Mouse (Mus musculus): ENCODE results near the gene Cpeb4. TPM values are rescaled to one million over a fixed set of nuclear protein-coding genes. Genes with fewer than 3 reads are reported as not detected.

Cpeb4 gene
- polyA plus RNA-seq, 1 experiment from 2014 or later, result 20.1 TPM

DNA sequence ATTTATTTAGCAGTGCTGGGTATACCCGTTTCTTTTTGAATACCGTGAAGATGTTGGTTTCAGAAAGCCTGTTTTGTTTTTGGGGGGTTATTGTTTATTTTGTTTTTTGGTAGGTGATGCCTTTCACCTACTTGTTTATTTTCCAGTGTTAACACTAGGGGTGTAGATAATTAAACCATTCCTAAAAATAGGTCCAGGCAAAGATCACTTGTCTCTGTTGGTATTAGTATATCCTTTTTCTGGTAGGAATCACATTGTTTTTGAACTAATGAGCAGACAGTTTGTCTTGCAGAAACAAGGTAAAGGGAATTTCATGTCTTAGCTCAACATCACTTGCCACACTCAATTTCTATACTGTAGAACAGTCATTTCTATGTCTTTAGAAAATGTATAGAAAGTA is 2.1 kb downstream of the Cpeb4 start:
- 69% methylated on average over 2 of the region's 2 CpGs for WGBS
- peaks cover 29% of the 10 kb centered on the region for H3K4me1 ChIP-seq (ENCODE audit: control insufficient read depth, insufficient read depth, low read length)

DNA sequence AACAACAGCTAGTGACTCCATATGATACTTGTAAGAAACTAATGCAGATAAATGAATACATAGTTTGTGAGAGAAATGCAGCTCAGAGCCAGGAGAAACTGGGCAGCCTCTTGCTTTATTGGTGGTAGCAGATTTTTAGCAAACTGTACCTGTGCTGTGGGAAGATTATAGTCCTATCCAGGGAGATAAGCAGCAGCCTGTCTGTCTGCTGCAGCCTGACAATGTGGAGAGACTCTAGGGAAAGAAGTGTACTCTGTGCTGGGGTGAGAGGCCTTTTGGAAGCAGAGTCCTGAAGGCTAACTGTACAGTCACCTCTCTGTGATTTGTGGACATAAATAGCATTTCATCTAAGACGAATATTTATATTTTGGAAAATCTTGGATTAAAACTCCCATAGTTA is 11.7 kb downstream of the Cpeb4 start:
- peaks cover 27% of the 10 kb centered on the region for H3K4me1 ChIP-seq (ENCODE audit: control insufficient read depth, insufficient read depth, low read length)

More for the DNA sequence above, 2.1 kb downstream of the Cpeb4 start:
- Histone ChIP-seq H3K4me3 (ENCODE audit: low read depth, low read length) (peak overlapping the region; percentile 65), H3K4me2 (ENCODE audit: low read length) (peak overlapping the region; percentile 95), H3K27me3 (ENCODE audit: control insufficient read depth, insufficient read depth, low read depth, low read length) (no peaks in the 10 kb centered on the region), H3K27ac (ENCODE audit: low read length) (no peak overlapping the region), H3K36me3 (ENCODE audit: control insufficient read depth, insufficient read depth, low read length) (no peaks in the 10 kb centered on the region), H3K9ac (ENCODE audit: low read depth, low read length) (peak overlapping the region; percentile 52; the same call in 1 of the 2 replicates), H3K9me3 (replicated peaks; ENCODE audit: control insufficient read depth, low read length, poor library complexity, severe bottlenecking) (no peaks in the 10 kb centered on the region)
- no peak for ATAC-seq

DNA sequence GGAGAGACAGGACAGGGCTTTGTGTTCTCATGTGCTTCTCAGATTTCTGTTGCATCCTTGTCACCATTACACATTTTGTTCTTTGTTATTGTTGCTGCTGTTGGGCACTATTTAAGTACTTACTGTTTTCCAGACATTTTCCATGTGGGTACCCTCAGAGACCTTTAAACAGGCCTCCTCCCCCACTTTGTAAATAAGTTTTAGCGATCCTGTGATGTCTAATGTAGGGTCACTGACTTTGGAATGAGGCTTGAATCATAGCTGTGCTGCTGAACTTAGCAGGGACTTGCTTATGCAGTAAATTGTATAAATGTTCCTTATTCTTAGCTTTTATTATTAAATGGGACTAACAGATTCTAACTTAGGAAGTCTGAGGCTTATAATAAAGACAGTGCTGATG is 13.8 kb downstream of the Cpeb4 start:
- WGBS, result 77% methylated on average over 1 of the region's 1 CpGs

More for the DNA sequence above, 11.7 kb downstream of the Cpeb4 start:
- no peaks in the 10 kb centered on the region for H3K36me3 ChIP-seq (ENCODE audit: control insufficient read depth, insufficient read depth, low read length)
- H3K27ac ChIP-seq (ENCODE audit: low read length), result no peak overlapping the region
- no peak overlapping the region for H3K4me3 ChIP-seq (ENCODE audit: low read depth, low read length)
- H3K9ac ChIP-seq (ENCODE audit: low read depth, low read length), result no peak overlapping the region
- no peaks in the 10 kb centered on the region for H3K27me3 ChIP-seq (ENCODE audit: control insufficient read depth, insufficient read depth, low read depth, low read length)
- 88% methylated on average over 1 of the region's 1 CpGs for WGBS
- no peak for ATAC-seq
- no peak overlapping the region for H3K4me2 ChIP-seq (ENCODE audit: low read length)
- no peaks in the 10 kb centered on the region for H3K9me3 ChIP-seq (replicated peaks; ENCODE audit: control insufficient read depth, low read length, poor library complexity, severe bottlenecking)

DNA sequence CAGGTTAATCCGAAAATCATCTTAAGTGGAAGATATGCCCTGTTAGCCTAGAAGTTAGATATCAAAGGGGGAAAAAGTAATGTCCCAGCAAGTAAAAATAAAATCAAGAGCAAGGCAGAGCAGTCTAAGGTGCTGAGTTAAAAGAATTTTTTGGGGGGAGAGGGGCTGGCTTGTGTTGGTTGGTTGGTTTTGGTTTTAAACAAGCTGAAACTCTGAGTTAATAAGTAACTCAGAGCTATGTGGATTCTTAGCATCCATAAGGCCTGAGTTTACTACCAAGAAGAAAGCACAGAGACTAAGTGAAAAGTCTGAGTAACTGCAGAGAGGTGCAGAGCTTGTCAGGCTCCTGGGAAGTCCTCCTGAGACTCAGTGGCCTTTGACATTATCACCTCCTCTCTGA is 16.2 kb downstream of the Cpeb4 start:
- no peak overlapping the region for H3K4me3 ChIP-seq (ENCODE audit: low read depth, low read length)
- H3K36me3 ChIP-seq (ENCODE audit: control insufficient read depth, insufficient read depth, low read length), result no peaks in the 10 kb centered on the region
- no peaks in the 10 kb centered on the region for H3K9me3 ChIP-seq (replicated peaks; ENCODE audit: control insufficient read depth, low read length, poor library complexity, severe bottlenecking)
- H3K27ac ChIP-seq (ENCODE audit: low read length), result no peak overlapping the region
- H3K27me3 ChIP-seq (ENCODE audit: control insufficient read depth, insufficient read depth, low read depth, low read length), result no peaks in the 10 kb centered on the region
- H3K4me1 ChIP-seq (ENCODE audit: control insufficient read depth, insufficient read depth, low read length), result peaks cover 20% of the 10 kb centered on the region
- H3K4me2 ChIP-seq (ENCODE audit: low read length), result no peak overlapping the region
- 97% methylated on average over 1 of the region's 1 CpGs for WGBS
- ATAC-seq, result no peak
- no peak overlapping the region for H3K9ac ChIP-seq (ENCODE audit: low read depth, low read length)

More for the DNA sequence above, 13.8 kb downstream of the Cpeb4 start:
- Histone ChIP-seq H3K4me1 (ENCODE audit: control insufficient read depth, insufficient read depth, low read length) (peaks cover 25% of the 10 kb centered on the region), H3K4me3 (ENCODE audit: low read depth, low read length) (no peak overlapping the region), H3K27me3 (ENCODE audit: control insufficient read depth, insufficient read depth, low read depth, low read length) (no peaks in the 10 kb centered on the region), H3K4me2 (ENCODE audit: low read length) (no peak overlapping the region), H3K9ac (ENCODE audit: low read depth, low read length) (no peak overlapping the region), H3K9me3 (replicated peaks; ENCODE audit: control insufficient read depth, low read length, poor library complexity, severe bottlenecking) (no peaks in the 10 kb centered on the region), H3K27ac (ENCODE audit: low read length) (no peak overlapping the region), H3K36me3 (ENCODE audit: control insufficient read depth, insufficient read depth, low read length) (no peaks in the 10 kb centered on the region)
- no peak for ATAC-seq

- H3K27me3 ChIP-seq (ENCODE audit: control insufficient read depth, insufficient read depth, low read depth, low read length), result no peaks in the 10 kb centered on the region
- H3K4me3 ChIP-seq (ENCODE audit: low read depth, low read length), result no peak overlapping the region
- H3K4me2 ChIP-seq (ENCODE audit: low read length), result no peak overlapping the region
- H3K27ac ChIP-seq (ENCODE audit: low read length), result no peak overlapping the region
- no peak overlapping the region for H3K9ac ChIP-seq (ENCODE audit: low read depth, low read length)
- H3K9me3 ChIP-seq (replicated peaks; ENCODE audit: control insufficient read depth, low read length, poor library complexity, severe bottlenecking), result no peaks in the 10 kb centered on the region
- no peak for ATAC-seq
- no peaks in the 10 kb centered on the region for H3K36me3 ChIP-seq (ENCODE audit: control insufficient read depth, insufficient read depth, low read length)
- no peaks in the 10 kb centered on the region for H3K4me1 ChIP-seq (ENCODE audit: control insufficient read depth, insufficient read depth, low read length)
- whole genome bisulfite sequencing, result 75% methylated on average over 3 of the region's 3 CpGs
Measured at GRCm38 (mm10) chr11:31892152-31892551, 20.1 kb downstream of the Cpeb4 start.

GRCm38 (mm10) chr11:31893639-31894038 is 21.6 kb downstream of the Cpeb4 start:
- H3K4me3 ChIP-seq (ENCODE audit: low read depth, low read length), result no peak overlapping the region
- 45% methylated on average over 2 of the region's 2 CpGs for WGBS
- no peak overlapping the region for H3K9ac ChIP-seq (ENCODE audit: low read depth, low read length)
- no peaks in the 10 kb centered on the region for H3K36me3 ChIP-seq (ENCODE audit: control insufficient read depth, insufficient read depth, low read length)
- H3K9me3 ChIP-seq (replicated peaks; ENCODE audit: control insufficient read depth, low read length, poor library complexity, severe bottlenecking), result no peaks in the 10 kb centered on the region
- H3K4me1 ChIP-seq (ENCODE audit: control insufficient read depth, insufficient read depth, low read length), result no peaks in the 10 kb centered on the region
- H3K27me3 ChIP-seq (ENCODE audit: control insufficient read depth, insufficient read depth, low read depth, low read length), result no peaks in the 10 kb centered on the region
- H3K4me2 ChIP-seq (ENCODE audit: low read length), result no peak overlapping the region
- H3K27ac ChIP-seq (ENCODE audit: low read length), result no peak overlapping the region
- no peak for ATAC-seq

- no peaks in the 10 kb centered on the region for H3K9me3 ChIP-seq (replicated peaks; ENCODE audit: control insufficient read depth, low read length, poor library complexity, severe bottlenecking)
- H3K4me1 ChIP-seq (ENCODE audit: control insufficient read depth, insufficient read depth, low read length), result peaks cover 5% of the 10 kb centered on the region; the same call in 1 of the 2 replicates
- H3K27ac ChIP-seq (ENCODE audit: low read length), result no peak overlapping the region
- H3K4me3 ChIP-seq (ENCODE audit: low read depth, low read length), result no peak overlapping the region
- ATAC-seq, result no peak
- H3K4me2 ChIP-seq (ENCODE audit: low read length), result no peak overlapping the region
- WGBS, result 86% methylated on average over 4 of the region's 4 CpGs
- H3K9ac ChIP-seq (ENCODE audit: low read depth, low read length), result no peak overlapping the region
- H3K27me3 ChIP-seq (ENCODE audit: control insufficient read depth, insufficient read depth, low read depth, low read length), result no peaks in the 10 kb centered on the region
- H3K36me3 ChIP-seq (ENCODE audit: control insufficient read depth, insufficient read depth, low read length), result no peaks in the 10 kb centered on the region
Measured at GRCm38 (mm10) chr11:31896065-31896792, 24.2 kb downstream of the Cpeb4 start.

DNA sequence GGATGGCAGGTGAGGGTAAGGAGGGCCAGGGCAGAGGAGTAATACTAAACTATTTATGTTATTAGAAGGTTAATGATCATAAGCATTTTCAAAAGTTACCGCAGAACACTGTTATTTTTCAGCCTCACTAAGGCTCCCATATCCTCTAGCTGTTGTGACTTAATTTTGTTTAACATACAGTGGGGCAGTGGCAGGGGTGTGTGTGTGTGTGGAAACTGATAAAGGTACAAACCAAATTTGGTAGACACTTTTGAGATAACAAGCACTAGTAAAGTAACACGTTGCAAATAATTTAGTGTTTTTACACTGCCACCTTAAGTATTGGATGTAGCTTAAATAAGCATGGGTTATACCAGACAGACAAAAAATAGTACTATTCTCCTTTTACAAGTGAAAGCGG is 24.9 kb downstream of the Cpeb4 start:
- no peak for ATAC-seq
- Histone ChIP-seq H3K4me1 (ENCODE audit: control insufficient read depth, insufficient read depth, low read length) (peaks cover 5% of the 10 kb centered on the region; the same call in 1 of the 2 replicates), H3K27me3 (ENCODE audit: control insufficient read depth, insufficient read depth, low read depth, low read length) (no peaks in the 10 kb centered on the region), H3K4me3 (ENCODE audit: low read depth, low read length) (no peak overlapping the region), H3K9me3 (replicated peaks; ENCODE audit: control insufficient read depth, low read length, poor library complexity, severe bottlenecking) (no peaks in the 10 kb centered on the region), H3K4me2 (ENCODE audit: low read length) (no peak overlapping the region), H3K27ac (ENCODE audit: low read length) (no peak overlapping the region), H3K36me3 (ENCODE audit: control insufficient read depth, insufficient read depth, low read length) (no peaks in the 10 kb centered on the region), H3K9ac (ENCODE audit: low read depth, low read length) (no peak overlapping the region)
- WGBS, result 94% methylated on average over 3 of the region's 3 CpGs

DNA sequence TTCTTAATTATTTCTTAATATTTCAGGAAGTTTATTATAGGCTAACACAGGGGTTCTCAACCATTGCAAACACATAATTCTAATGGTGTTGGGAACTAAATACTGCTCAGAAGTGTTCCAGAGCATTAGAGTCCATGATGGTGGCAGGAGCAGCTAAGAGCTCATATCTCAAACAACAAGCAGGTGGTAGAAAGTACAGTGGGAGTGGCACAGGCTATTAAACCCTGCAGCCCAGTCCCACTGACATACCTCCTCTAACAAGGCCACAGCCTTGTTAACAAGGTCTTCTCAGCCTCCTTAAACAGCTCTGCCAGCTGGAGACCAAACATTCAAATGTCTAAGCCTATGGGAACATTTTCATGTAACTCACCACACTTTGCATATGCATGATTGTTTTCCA is 27.2 kb downstream of the Cpeb4 start:
- Histone ChIP-seq H3K27me3 (ENCODE audit: control insufficient read depth, insufficient read depth, low read depth, low read length) (no peaks in the 10 kb centered on the region), H3K9me3 (replicated peaks; ENCODE audit: control insufficient read depth, low read length, poor library complexity, severe bottlenecking) (no peaks in the 10 kb centered on the region), H3K4me3 (ENCODE audit: low read depth, low read length) (no peak overlapping the region), H3K9ac (ENCODE audit: low read depth, low read length) (no peak overlapping the region), H3K4me2 (ENCODE audit: low read length) (no peak overlapping the region), H3K36me3 (ENCODE audit: control insufficient read depth, insufficient read depth, low read length) (no peaks in the 10 kb centered on the region), H3K4me1 (ENCODE audit: control insufficient read depth, insufficient read depth, low read length) (peaks cover 5% of the 10 kb centered on the region; the same call in 1 of the 2 replicates), H3K27ac (ENCODE audit: low read length) (no peak overlapping the region)
- ATAC-seq, result no peak
